Mouse (Mus musculus) neural tube, embryonic 12.5 days (tissue): ENCODE data around the gene Cnpy2. TPM values are rescaled to one million over a fixed set of nuclear protein-coding genes. Genes with fewer than 3 reads are reported as not detected.

Experiments
- ATAC-seq: fragments of 200-750 bp; cut with Nextera tagmentation; 2 replicates; pipeline ENCODE4 v1.8.0; 2017; ENCODE audit warnings: low read depth, mild to moderate bottlenecking, moderate TSS enrichment, moderate library complexity; ENCODE audit not compliant: low FRiP score
- H3K27ac ChIP-seq: fragments of 300-500 bp; sonication (generic); 2 replicates; pipeline ENCODE4 v1.5.1; 2016
- H3K27me3 ChIP-seq: fragments of 300-500 bp; sonication (generic); replicated peaks from 2 replicates; pipeline ENCODE4 v1.6.1; 2016; ENCODE audit warnings: mild to moderate bottlenecking
- H3K36me3 ChIP-seq: fragments of 300-500 bp; sonication (generic); 2 replicates; pipeline ENCODE4 v1.6.1; 2016; ENCODE audit warnings: mild to moderate bottlenecking
- H3K4me1 ChIP-seq: fragments of 300-500 bp; sonication (generic); 2 replicates; pipeline ENCODE4 v1.6.1; 2016
- H3K4me2 ChIP-seq: fragments of 300-500 bp; sonication (generic); replicated peaks from 2 replicates; pipeline ENCODE4 v1.6.1; 2016; ENCODE audit warnings: mild to moderate bottlenecking
- H3K4me3 ChIP-seq: fragments of 300-500 bp; sonication (generic); 2 replicates; pipeline ENCODE4 v1.5.1; 2016
- H3K9ac ChIP-seq: fragments of 300-500 bp; sonication (generic); 2 replicates; pipeline ENCODE4 v1.6.1; 2016; ENCODE audit warnings: mild to moderate bottlenecking
- H3K9me3 ChIP-seq: fragments of 300-500 bp; sonication (generic); 2 replicates; pipeline ENCODE4 v1.6.1; 2016; ENCODE audit warnings: mild to moderate bottlenecking
- WGBS: fragments of 180-500 bp; shearing (Covaris S2); methylation state at CpG from one replicate; pipeline ENCODE4 v1.1.7; 2016; 5-methylcytosine and 5-hydroxymethylcytosine counted together
- polyA plus RNA-seq: library from polyadenylated mRNA; unstranded; fragments of >200 nt; fragmentation: Nextera tagmentation; extraction: Ambion mirVana; gene quantifications from 2 replicates; pipeline ENCODE4 v1.2.1, GENCODE M21; 2016

Gene Cnpy2
- polyA plus RNA-seq, 1 experiment from 2014 or later, result 212 TPM

DNA sequence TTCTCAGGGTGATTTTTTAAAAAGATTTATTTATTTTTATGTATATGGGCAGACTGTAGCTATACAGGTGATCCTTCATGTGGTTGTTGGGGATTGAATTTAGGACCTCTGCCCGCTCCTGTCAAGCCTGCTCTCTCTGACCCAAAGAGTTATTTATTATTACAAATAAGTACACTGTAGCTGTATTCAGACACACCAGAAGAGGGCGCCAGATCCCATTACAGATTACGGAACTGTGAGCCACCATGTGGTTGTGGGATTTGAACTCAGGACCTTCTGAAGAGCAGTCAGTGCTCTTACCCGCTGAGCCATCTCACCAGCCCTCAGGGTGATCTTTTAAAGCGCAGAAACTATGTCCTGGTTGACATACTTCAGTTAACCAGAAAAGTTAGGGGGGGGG is 49.9 kb downstream of the Cnpy2 start:
- no peak overlapping the region for H3K4me3 ChIP-seq

GRCm38 (mm10) chr10:128372989-128373748 is 50.9 kb downstream of the Cnpy2 start:
- 88% methylated on average over 6 of the region's 6 CpGs for WGBS
- Histone ChIP-seq H3K9me3 (no peaks in the 10 kb centered on the region), H3K9ac (no peak overlapping the region), H3K27me3 (no peaks in the 10 kb centered on the region), H3K36me3 (no peaks in the 10 kb centered on the region), H3K27ac (no peak overlapping the region), H3K4me1 (peaks cover 10% of the 10 kb centered on the region), H3K4me3 (no peak overlapping the region), H3K4me2 (no peak overlapping the region)
- ATAC-seq, result no peak

More for the DNA sequence above, 49.9 kb downstream of the Cnpy2 start:
- WGBS, result 85% methylated on average over 5 of the region's 5 CpGs
- Histone ChIP-seq H3K27ac (no peak overlapping the region), H3K4me1 (peaks cover 14% of the 10 kb centered on the region), H3K27me3 (no peaks in the 10 kb centered on the region), H3K4me2 (no peak overlapping the region), H3K9me3 (no peaks in the 10 kb centered on the region), H3K36me3 (no peaks in the 10 kb centered on the region), H3K9ac (no peak overlapping the region)
- no peak for ATAC-seq

DNA sequence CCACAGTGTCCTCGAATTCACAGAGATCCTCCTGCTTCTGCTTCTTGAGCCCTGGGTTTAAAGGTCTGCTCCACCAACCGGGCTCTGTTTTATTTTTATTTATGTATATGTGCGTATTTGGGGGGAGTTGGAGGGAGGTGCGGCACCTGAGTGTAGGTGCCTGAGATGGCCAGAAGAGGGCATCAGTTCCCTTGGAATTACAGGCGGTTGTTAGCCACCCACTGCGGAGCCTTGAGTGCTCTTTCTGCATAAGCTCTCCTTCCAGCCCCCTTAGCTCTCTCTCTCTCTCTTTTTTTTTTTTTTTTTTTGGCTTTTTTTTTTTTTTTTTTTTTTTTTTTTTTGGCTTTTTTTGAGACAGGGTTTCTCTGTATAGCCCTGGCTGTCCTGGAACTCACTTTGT is 52.1 kb downstream of the Cnpy2 start:
- Histone ChIP-seq H3K36me3 (peaks cover 7% of the 10 kb centered on the region), H3K4me2 (no peak overlapping the region), H3K4me3 (no peak overlapping the region), H3K4me1 (peaks cover 21% of the 10 kb centered on the region), H3K27me3 (no peaks in the 10 kb centered on the region), H3K9ac (no peak overlapping the region), H3K9me3 (no peaks in the 10 kb centered on the region), H3K27ac (no peak overlapping the region)
- 77% methylated on average over 6 of the region's 6 CpGs for WGBS
- ATAC-seq, result no peak

- H3K27ac ChIP-seq, result peak overlapping the region; percentile 91; the same call in 1 of the 2 replicates
- H3K9me3 ChIP-seq, result no peaks in the 10 kb centered on the region
- ATAC-seq, result no peak
- H3K27me3 ChIP-seq, result no peaks in the 10 kb centered on the region
- peak overlapping the region; percentile 96; the same call in 1 of the 2 replicates for H3K9ac ChIP-seq
- H3K4me1 ChIP-seq, result peaks cover 21% of the 10 kb centered on the region
- H3K36me3 ChIP-seq, result peaks cover 24% of the 10 kb centered on the region
- 44% methylated on average over 4 of the region's 4 CpGs for WGBS
- peak overlapping the region; percentile 76 for H3K4me2 ChIP-seq
- peak overlapping the region; percentile 92; the same call in 1 of the 2 replicates for H3K4me3 ChIP-seq
These were observed 53.8 kb downstream of the Cnpy2 start for GRCm38 (mm10) chr10:128376099-128376454.

DNA sequence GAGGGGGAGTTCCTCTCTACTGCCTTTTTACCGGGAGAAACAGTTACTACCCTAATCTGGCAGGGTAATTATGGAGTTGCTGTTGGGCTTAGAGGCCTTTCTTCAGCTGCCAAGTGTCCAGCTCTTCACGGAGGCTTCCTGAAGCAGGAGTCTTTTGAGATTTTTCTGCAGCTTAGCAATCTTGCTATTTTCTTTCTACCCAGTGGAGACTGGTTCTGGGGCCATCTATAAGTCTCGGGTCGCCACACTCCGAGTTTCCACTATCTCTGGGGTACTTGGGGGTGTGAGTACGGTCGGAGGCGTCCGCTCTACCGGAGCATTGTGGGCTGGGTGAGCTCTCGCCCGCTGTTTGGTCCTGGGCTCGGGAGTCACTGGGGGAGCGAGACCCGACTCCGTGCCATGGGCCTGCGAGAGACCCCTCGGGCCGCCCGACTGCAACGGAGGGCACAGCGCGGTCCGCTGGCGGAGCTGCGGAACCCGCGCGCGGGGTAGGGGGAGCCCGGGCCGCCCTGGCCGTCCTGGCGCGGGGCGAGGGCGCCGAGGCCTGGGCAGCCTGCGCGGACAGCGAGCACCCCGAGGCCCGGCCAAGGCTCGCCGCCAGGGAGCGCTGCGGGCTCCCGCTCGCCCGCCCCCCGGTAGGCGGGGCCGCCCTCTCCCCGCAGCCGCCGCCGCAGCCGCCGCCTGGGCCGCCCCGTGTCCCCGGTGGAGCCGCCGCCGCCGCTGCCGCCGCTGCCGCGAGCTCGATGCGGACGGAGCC is 54.4 kb downstream of the Cnpy2 start, which contains the start of gene Ankrd52:
Gene Ankrd52, plus strand, starts transcription at position 661 of the 757 bp plus-strand sequence.
- Histone ChIP-seq H3K36me3 (peaks cover 28% of the 10 kb centered on the region), H3K27ac (peak within 1 kb of the TSS; percentile 91), H3K4me3 (peak within 1 kb of the TSS; percentile 92), H3K4me2 (peak within 1 kb of the TSS; percentile 76), H3K9me3 (no peaks in the 10 kb centered on the region), H3K9ac (peak within 1 kb of the TSS; percentile 96), H3K27me3 (no peaks in the 10 kb centered on the region), H3K4me1 (peaks cover 21% of the 10 kb centered on the region)
- under 1% methylated on average over 60 of the region's 73 CpGs for WGBS
- peak; percentile 92 for ATAC-seq

Other genes with a start within 250 kb of the Cnpy2 start
- gene Atp5b, start 239.2 kb upstream of the Cnpy2 start, polyA plus RNA-seq, result 2,084 and 2,133 TPM in 2 replicates
- gene Baz2a, start 230.9 kb upstream of the Cnpy2 start, polyA plus RNA-seq, result 12.2 and 14.9 TPM in 2 replicates
- 17.2 and 20.0 TPM in 2 replicates for gene Rbms2, start 142.2 kb upstream of the Cnpy2 start, polyA plus RNA-seq
- gene Gls2, start 128.0 kb upstream of the Cnpy2 start, polyA plus RNA-seq, result 1.00 and 1.5 TPM in 2 replicates
- gene Spryd4, start 110.7 kb upstream of the Cnpy2 start, polyA plus RNA-seq, result 21.8 and 21.9 TPM in 2 replicates
- gene Mip, start 96.6 kb upstream of the Cnpy2 start, polyA plus RNA-seq, result not detected in 2 replicates
- gene Timeless, start 90.4 kb upstream of the Cnpy2 start, polyA plus RNA-seq, result 48.6 and 50.6 TPM in 2 replicates
- 0.18 and 0.49 TPM in 2 replicates for gene Apon, start 68.4 kb upstream of the Cnpy2 start, polyA plus RNA-seq
- gene Apof, start 53.8 kb upstream of the Cnpy2 start, polyA plus RNA-seq, result not detected in 2 replicates
- 23.3 and 25.6 TPM in 2 replicates for gene Stat2, start 51.9 kb upstream of the Cnpy2 start, polyA plus RNA-seq
- gene Il23a, start 23.7 kb upstream of the Cnpy2 start, polyA plus RNA-seq, result 0.28 TPM in 1 of 2 replicates, not detected in the other
- gene Pan2, start 19.1 kb upstream of the Cnpy2 start, polyA plus RNA-seq, result 31.5 and 33.0 TPM in 2 replicates
- 221 and 230 TPM in 2 replicates for gene Cs, start 15.3 kb downstream of the Cnpy2 start, polyA plus RNA-seq
- gene Coq10a, start 46.5 kb downstream of the Cnpy2 start, polyA plus RNA-seq, result 33.3 and 35.2 TPM in 2 replicates
- gene Ankrd52, start 54.7 kb downstream of the Cnpy2 start, polyA plus RNA-seq, result 10.2 and 13.2 TPM in 2 replicates
- gene Slc39a5, start 78.8 kb downstream of the Cnpy2 start, polyA plus RNA-seq, result not detected in 2 replicates
- gene Nabp2, start 89.0 kb downstream of the Cnpy2 start, polyA plus RNA-seq, result 109 and 115 TPM in 2 replicates
- 61.3 and 61.4 TPM in 2 replicates for gene Rnf41, start 89.2 kb downstream of the Cnpy2 start, polyA plus RNA-seq
- 174 and 177 TPM in 2 replicates for gene Smarcc2, start 136.8 kb downstream of the Cnpy2 start, polyA plus RNA-seq
- gene Myl6, start 171.7 kb downstream of the Cnpy2 start, polyA plus RNA-seq, result 879 and 909 TPM in 2 replicates
- gene Myl6b, start 176.2 kb downstream of the Cnpy2 start, polyA plus RNA-seq, result 3.1 and 3.9 TPM in 2 replicates
- 38.3 and 45.3 TPM in 2 replicates for gene Esyt1, start 203.4 kb downstream of the Cnpy2 start, polyA plus RNA-seq
- 18.9 and 20.3 TPM in 2 replicates for gene Zc3h10, start 225.3 kb downstream of the Cnpy2 start, polyA plus RNA-seq
- gene Rpl41, start 226.8 kb downstream of the Cnpy2 start, polyA plus RNA-seq, result 2,521 and 2,605 TPM in 2 replicates
- gene Pa2g4, start 243.5 kb downstream of the Cnpy2 start, polyA plus RNA-seq, result 155 and 156 TPM in 2 replicates